ENCODE assay signal across 26 mouse cellular contexts in genomic region chr11:8848049-8848448, GRCm38 (mm10).
DNase-seq lines count a peak whose midpoint lies in the region; ATAC-seq and TF ChIP-seq lines count a peak whose summit lies in the region.
"Had no signal": no experiment of that assay in that cellular context is flagged by ENCODE, and none has a peak within 500 bp of the region (broad histone marks: within the 10 kb centered on the region; RNA-seq: fewer than 3 reads in every experiment).

No protein-coding gene starts in this region.

- H3K4me1 ChIP-seq in bone marrow macrophage, adult 2 months (ENCODE audit: control insufficient read depth, insufficient read depth, low read length), result peaks cover 21% of the 10 kb centered on the region
- peaks cover 6% of the 10 kb centered on the region for H3K4me1 ChIP-seq in olfactory bulb, adult 2 months (ENCODE audit: control insufficient read depth, insufficient read depth, low read length)
- H3K4me1 ChIP-seq: embryonic facial prominence, embryonic 10.5 days; embryonic facial prominence, embryonic 13.5 days; forebrain, embryonic 10.5 days; forebrain, embryonic 13.5 days; hindbrain, embryonic 10.5 days had no signal

- peak; percentile 84 for ATAC-seq in common myeloid progenitor, adult 5-6 weeks (replicated peaks; ENCODE audit: low read depth, poor library complexity, severe bottlenecking)
- ATAC-seq in erythroblast, adult 5-6 weeks (replicated peaks; ENCODE audit: low FRiP score, poor library complexity, severe bottlenecking), result no peak
- ATAC-seq: CD4-positive, CD25-positive, alpha-beta regulatory T cell, adult 4 months; forebrain, embryonic 13.5 days; forebrain, embryonic 16.5 days; hindbrain, postnatal 0 days; inflammation-experienced regulatory T-cells, adult 6 months; intestine, embryonic 16.5 days had no signal

- H3K27ac ChIP-seq in bone marrow macrophage, adult 2 months (ENCODE audit: insufficient read depth, low read depth, low read length), result peak overlapping the region; percentile 76
- H3K27ac ChIP-seq in macrophage, result peak overlapping the region; percentile 69
- H3K27ac ChIP-seq in olfactory bulb, adult 2 months (ENCODE audit: insufficient read depth, low read depth, low read length), result 0 out of 2 replicates have a peak overlapping the region, but pooled peaks have one; percentile 12
- H3K27ac ChIP-seq: embryonic facial prominence, embryonic 10.5 days; embryonic facial prominence, embryonic 13.5 days; forebrain, embryonic 10.5 days; forebrain, embryonic 13.5 days; gastrocnemius, adult 2 months; heart, adult 2 months; hindbrain, embryonic 10.5 days; hindbrain, embryonic 14.5 days; hindbrain, postnatal 0 days had no signal

- H3K36me3 ChIP-seq in macrophage (ENCODE audit: inconsistent target), result no peaks in the 10 kb centered on the region
- H3K36me3 ChIP-seq: embryonic facial prominence, embryonic 10.5 days; embryonic facial prominence, embryonic 13.5 days; forebrain, embryonic 10.5 days; hindbrain, embryonic 10.5 days had no signal

- no peak for TF ChIP-seq CTCF in bone marrow macrophage, adult 2 months (IDR thresholded peaks at IDR 0.05; ENCODE audit: low read depth, low read length)
- no peak for TF ChIP-seq CTCF in olfactory bulb, adult 2 months (IDR thresholded peaks at IDR 0.05; ENCODE audit: insufficient read depth, low read depth, low read length)

- no peaks in the 10 kb centered on the region for H3K79me2 ChIP-seq in macrophage (ENCODE audit: inconsistent target)

- TF ChIP-seq POLR2A in bone marrow macrophage, adult 2 months (IDR thresholded peaks at IDR 0.05; ENCODE audit: borderline replicate concordance, low read depth, low read length), result no peak
- no peak for TF ChIP-seq POLR2A in olfactory bulb, adult 2 months (IDR thresholded peaks at IDR 0.05; ENCODE audit: insufficient read depth, low read depth, low read length)

- DNase-seq in lung, adult 18-20 months, result no peak
- DNase-seq: adrenal gland, adult 2 months; adrenal gland, postnatal 14 days; cerebellum, adult 18-20 months; cerebellum, adult 9-10 months; cerebellum, postnatal 25 days; embryo, embryonic 11 days; gastrocnemius, adult 2 months; gastrocnemius, postnatal 14 days; heart, adult 2 months had no signal

- H3K4me3 ChIP-seq in bone marrow macrophage, adult 2 months (ENCODE audit: insufficient read depth, low read length), result no peak overlapping the region
- no peak overlapping the region for H3K4me3 ChIP-seq in macrophage (ENCODE audit: inconsistent target)
- no peak overlapping the region for H3K4me3 ChIP-seq in olfactory bulb, adult 2 months (ENCODE audit: insufficient read depth, low read depth, low read length)
- H3K4me3 ChIP-seq: embryonic facial prominence, embryonic 10.5 days; embryonic facial prominence, embryonic 13.5 days; forebrain, embryonic 10.5 days; forebrain, embryonic 13.5 days; gastrocnemius, adult 2 months; heart, adult 2 months; hindbrain, embryonic 10.5 days had no signal

Comparison
In these comparisons a context has a peak if more than half of its experiments do, and no peak if none do; other contexts are left out.
1. H3K27ac ChIP-seq: peak in every context shown above with its lines; median percentile 76 in bone marrow macrophage, adult 2 months; 69 in macrophage; 12 in olfactory bulb, adult 2 months.